Mouse (Mus musculus) hindbrain, embryonic 15.5 days (tissue): ENCODE data around the gene Arhgap1. TPM values are rescaled to one million over a fixed set of nuclear protein-coding genes. Genes with fewer than 3 reads are reported as not detected.

ENCODE experiments used
- ATAC-seq: fragments of 200-750 bp; cut with Nextera tagmentation; 2 replicates; pipeline ENCODE4 v1.8.0; 2017; ENCODE audit warnings: low read depth, moderate number of reproducible peaks, moderate TSS enrichment; ENCODE audit not compliant: low FRiP score
- H3K27ac ChIP-seq: fragments of 300-500 bp; sonication (generic); replicated peaks from 2 replicates; pipeline ENCODE4 v1.5.1; 2015; ENCODE audit warnings: mild to moderate bottlenecking, inconsistent platforms
- H3K27me3 ChIP-seq: fragments of 300-500 bp; sonication (generic); 2 replicates; pipeline ENCODE4 v1.6.1; 2015; ENCODE audit warnings: control low read depth, inconsistent platforms
- H3K36me3 ChIP-seq: fragments of 300-500 bp; sonication (generic); 2 replicates; pipeline ENCODE4 v1.6.1; 2015; ENCODE audit warnings: control low read depth, inconsistent platforms
- H3K4me1 ChIP-seq: fragments of 300-500 bp; sonication (generic); replicated peaks from 2 replicates; pipeline ENCODE4 v1.6.1; 2015; ENCODE audit warnings: control low read depth, inconsistent platforms
- H3K4me2 ChIP-seq: fragments of 300-500 bp; sonication (generic); 2 replicates; pipeline ENCODE4 v1.6.1; 2015; ENCODE audit warnings: moderate library complexity, mild to moderate bottlenecking, inconsistent platforms
- H3K4me3 ChIP-seq: fragments of 300-500 bp; sonication (generic); 2 replicates; pipeline ENCODE4 v1.5.1; 2015; ENCODE audit warnings: mild to moderate bottlenecking, inconsistent platforms
- H3K9ac ChIP-seq: fragments of 300-500 bp; sonication (generic); 2 replicates; pipeline ENCODE4 v1.6.1; 2015; ENCODE audit warnings: inconsistent platforms
- H3K9me3 ChIP-seq: fragments of 300-500 bp; sonication (generic); 2 replicates; pipeline ENCODE4 v1.6.1; 2016; ENCODE audit warnings: control low read depth, inconsistent platforms
- WGBS: fragments of 180-500 bp; shearing (Covaris S2); methylation state at CpG from one replicate; pipeline ENCODE4 v1.1.7; 2015; 5-methylcytosine and 5-hydroxymethylcytosine counted together
- polyA plus RNA-seq: library from polyadenylated mRNA; unstranded; fragments of >200 nt; fragmentation: Nextera tagmentation; extraction: Ambion mirVana; gene quantifications from 2 replicates; pipeline ENCODE4 v1.2.1, GENCODE M21; 2015

Gene Arhgap1
- polyA plus RNA-seq, 1 experiment from 2014 or later: 93.4 TPM

DNA sequence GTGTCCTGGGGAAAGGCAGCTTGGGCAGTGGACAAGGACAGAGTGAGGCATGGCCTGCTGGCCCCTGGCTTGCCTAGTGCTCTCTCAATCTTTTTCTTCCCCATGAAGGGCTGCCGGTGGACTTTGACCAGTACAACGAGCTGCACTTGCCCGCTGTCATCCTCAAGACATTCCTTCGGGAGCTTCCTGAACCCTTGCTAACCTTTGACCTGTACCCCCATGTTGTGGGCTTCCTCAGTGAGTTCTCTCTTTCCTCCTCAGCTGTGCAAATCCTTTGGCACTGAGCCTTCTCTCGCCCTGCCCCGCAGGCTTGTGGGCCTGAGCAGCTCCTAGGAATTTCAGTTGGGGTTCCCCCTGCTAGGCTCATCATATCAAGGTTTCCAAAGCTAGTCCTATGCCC, 20.4 kb downstream of the Arhgap1 start:
- Histone ChIP-seq H3K36me3 (peaks cover 82% of the 10 kb centered on the region), H3K4me2 (no peak overlapping the region), H3K4me1 (no peaks in the 10 kb centered on the region), H3K27ac (no peak overlapping the region), H3K9ac (no peak overlapping the region), H3K9me3 (no peaks in the 10 kb centered on the region), H3K4me3 (no peak overlapping the region), H3K27me3 (no peaks in the 10 kb centered on the region)
- WGBS: 90% methylated on average over 6 of the region's 6 CpGs
- no peak for ATAC-seq

DNA sequence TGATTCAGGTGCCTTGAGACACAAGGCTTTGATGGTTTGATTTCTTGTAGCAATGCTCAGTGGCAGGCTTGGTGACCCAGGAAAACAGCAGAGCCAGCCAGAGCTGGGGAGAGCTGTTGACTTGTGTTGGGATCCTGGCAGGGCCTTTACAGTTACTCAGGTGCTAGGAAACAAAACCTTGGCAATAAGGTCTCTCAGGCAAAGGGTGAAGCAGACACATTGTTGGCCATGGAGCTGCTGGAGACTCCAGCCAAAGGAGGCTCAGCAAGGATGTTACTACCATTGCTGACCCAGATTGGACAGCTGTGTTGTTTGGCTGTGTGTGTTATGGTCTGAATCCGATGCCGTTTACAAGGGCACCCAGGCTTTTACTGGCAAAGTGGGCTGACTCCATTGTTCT, 23.9 kb downstream of the Arhgap1 start:
- Histone ChIP-seq H3K4me3 (no peak overlapping the region), H3K36me3 (peaks cover 81% of the 10 kb centered on the region), H3K27ac (no peak overlapping the region), H3K9me3 (no peaks in the 10 kb centered on the region), H3K4me1 (no peaks in the 10 kb centered on the region), H3K27me3 (no peaks in the 10 kb centered on the region), H3K9ac (no peak overlapping the region), H3K4me2 (no peak overlapping the region)
- ATAC-seq: no peak
- 84% methylated on average over 2 of the region's 2 CpGs for WGBS

- Histone ChIP-seq H3K4me2 (no peak overlapping the region), H3K4me1 (no peaks in the 10 kb centered on the region), H3K36me3 (peaks cover 79% of the 10 kb centered on the region), H3K9ac (no peak overlapping the region), H3K27ac (no peak overlapping the region), H3K27me3 (no peaks in the 10 kb centered on the region), H3K9me3 (no peaks in the 10 kb centered on the region), H3K4me3 (no peak overlapping the region)
- 85% methylated on average over 5 of the region's 5 CpGs for WGBS
- ATAC-seq: no peak
Observed at GRCm38 (mm10) chr2:91674895-91675294, 25.2 kb downstream of the Arhgap1 start.

GRCm38 (mm10) chr2:91676420-91676819, 26.8 kb downstream of the Arhgap1 start:
- WGBS: 93% methylated on average over 2 of the region's 2 CpGs
- no peak overlapping the region for H3K27ac ChIP-seq
- H3K4me2 ChIP-seq: no peak overlapping the region
- H3K27me3 ChIP-seq: no peaks in the 10 kb centered on the region
- H3K4me1 ChIP-seq: no peaks in the 10 kb centered on the region
- no peak for ATAC-seq
- H3K4me3 ChIP-seq: no peak overlapping the region
- peaks cover 75% of the 10 kb centered on the region for H3K36me3 ChIP-seq
- H3K9ac ChIP-seq: no peak overlapping the region
- no peaks in the 10 kb centered on the region for H3K9me3 ChIP-seq

- no peaks in the 10 kb centered on the region for H3K4me1 ChIP-seq
- H3K9me3 ChIP-seq: no peaks in the 10 kb centered on the region
- no peak overlapping the region for H3K4me3 ChIP-seq
- no peaks in the 10 kb centered on the region for H3K27me3 ChIP-seq
- no peak overlapping the region for H3K4me2 ChIP-seq
- peaks cover 72% of the 10 kb centered on the region for H3K36me3 ChIP-seq
- no peak overlapping the region for H3K9ac ChIP-seq
- ATAC-seq: no peak
- H3K27ac ChIP-seq: no peak overlapping the region
Observed at GRCm38 (mm10) chr2:91676961-91677360, 27.3 kb downstream of the Arhgap1 start.

- 62% methylated on average over 4 of the region's 4 CpGs for WGBS
- H3K36me3 ChIP-seq: peaks cover 61% of the 10 kb centered on the region
- ATAC-seq: no peak
Observed at GRCm38 (mm10) chr2:91682850-91683249, 33.2 kb downstream of the Arhgap1 start.

GRCm38 (mm10) chr2:91683919-91684318, 34.3 kb downstream of the Arhgap1 start:
- peaks cover 53% of the 10 kb centered on the region for H3K36me3 ChIP-seq
- no peak overlapping the region for H3K27ac ChIP-seq
- H3K4me3 ChIP-seq: no peak overlapping the region
- H3K9me3 ChIP-seq: no peaks in the 10 kb centered on the region
- WGBS: 81% methylated on average over 8 of the region's 8 CpGs
- ATAC-seq: no peak
- H3K4me2 ChIP-seq: no peak overlapping the region
- H3K4me1 ChIP-seq: no peaks in the 10 kb centered on the region
- no peak overlapping the region for H3K9ac ChIP-seq
- H3K27me3 ChIP-seq: no peaks in the 10 kb centered on the region

More at GRCm38 (mm10) chr2:91682850-91683249, 33.2 kb downstream of the Arhgap1 start:
- no peak overlapping the region for H3K4me2 ChIP-seq
- no peak overlapping the region for H3K27ac ChIP-seq
- no peak overlapping the region for H3K4me3 ChIP-seq
- no peak overlapping the region for H3K9ac ChIP-seq
- H3K9me3 ChIP-seq: no peaks in the 10 kb centered on the region
- H3K27me3 ChIP-seq: no peaks in the 10 kb centered on the region
- no peaks in the 10 kb centered on the region for H3K4me1 ChIP-seq

- Histone ChIP-seq H3K9ac (no peak overlapping the region), H3K4me1 (no peaks in the 10 kb centered on the region), H3K4me2 (no peak overlapping the region), H3K27ac (no peak overlapping the region), H3K27me3 (no peaks in the 10 kb centered on the region), H3K4me3 (no peak overlapping the region), H3K9me3 (no peaks in the 10 kb centered on the region), H3K36me3 (peaks cover 46% of the 10 kb centered on the region)
- ATAC-seq: no peak
- 85% methylated on average over 7 of the region's 7 CpGs for WGBS
Observed at GRCm38 (mm10) chr2:91689452-91689851, 39.8 kb downstream of the Arhgap1 start.

- Histone ChIP-seq H3K4me2 (no peak overlapping the region), H3K4me3 (no peak overlapping the region), H3K27me3 (no peaks in the 10 kb centered on the region), H3K27ac (no peak overlapping the region), H3K36me3 (peaks cover 14% of the 10 kb centered on the region; the same call in 1 of the 2 replicates), H3K9ac (no peak overlapping the region), H3K4me1 (no peaks in the 10 kb centered on the region), H3K9me3 (no peaks in the 10 kb centered on the region)
- WGBS: 92% methylated on average over 10 of the region's 10 CpGs
- no peak for ATAC-seq
Observed at GRCm38 (mm10) chr2:91695436-91696224, 46.0 kb downstream of the Arhgap1 start.

GRCm38 (mm10) chr2:91696225-91696590, 46.5 kb downstream of the Arhgap1 start:
- no peak overlapping the region for H3K4me2 ChIP-seq
- H3K9ac ChIP-seq: no peak overlapping the region
- no peaks in the 10 kb centered on the region for H3K27me3 ChIP-seq
- H3K36me3 ChIP-seq: peaks cover 14% of the 10 kb centered on the region; the same call in 1 of the 2 replicates
- no peak overlapping the region for H3K4me3 ChIP-seq
- no peaks in the 10 kb centered on the region for H3K4me1 ChIP-seq
- no peaks in the 10 kb centered on the region for H3K9me3 ChIP-seq
- 83% methylated on average over 1 of the region's 1 CpGs for WGBS
- ATAC-seq: no peak
- H3K27ac ChIP-seq: no peak overlapping the region

GRCm38 (mm10) chr2:91699225-91699624, 49.6 kb downstream of the Arhgap1 start:
- WGBS: 74% methylated on average over 1 of the region's 1 CpGs
- Histone ChIP-seq H3K4me3 (no peak overlapping the region), H3K9me3 (no peaks in the 10 kb centered on the region), H3K4me2 (no peak overlapping the region), H3K4me1 (no peaks in the 10 kb centered on the region), H3K36me3 (peaks cover 4% of the 10 kb centered on the region; the same call in 1 of the 2 replicates), H3K27ac (no peak overlapping the region), H3K27me3 (no peaks in the 10 kb centered on the region), H3K9ac (no peak overlapping the region)
- no peak for ATAC-seq

- H3K9ac ChIP-seq: no peak overlapping the region
- no peak overlapping the region for H3K27ac ChIP-seq
- H3K4me3 ChIP-seq: no peak overlapping the region
- H3K4me1 ChIP-seq: no peaks in the 10 kb centered on the region
- no peaks in the 10 kb centered on the region for H3K36me3 ChIP-seq
- ATAC-seq: no peak
- WGBS: 94% methylated on average over 2 of the region's 2 CpGs
- H3K27me3 ChIP-seq: no peaks in the 10 kb centered on the region
- no peak overlapping the region for H3K4me2 ChIP-seq
- H3K9me3 ChIP-seq: no peaks in the 10 kb centered on the region
Observed at GRCm38 (mm10) chr2:91701366-91701765, 51.7 kb downstream of the Arhgap1 start.

DNA sequence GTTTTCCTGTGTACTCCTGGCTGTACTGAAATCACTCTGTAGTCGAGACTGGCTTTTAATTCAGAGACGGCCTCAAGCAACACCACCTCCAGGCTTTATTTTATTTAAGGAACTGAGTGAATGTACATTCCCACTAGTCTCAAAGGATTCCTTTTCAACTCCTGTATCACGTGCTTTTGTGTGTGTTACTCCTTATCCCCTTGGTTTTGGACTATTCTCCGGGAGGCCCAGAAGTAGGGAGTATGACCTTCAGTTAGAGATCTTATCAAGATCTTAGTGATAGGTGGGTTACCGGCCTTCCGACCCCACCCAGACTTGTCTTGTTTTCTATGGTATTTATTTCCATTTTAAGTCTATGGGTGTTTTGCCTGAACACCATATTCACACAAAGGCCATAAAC, 56.1 kb downstream of the Arhgap1 start:
- no peak overlapping the region for H3K9ac ChIP-seq
- H3K27me3 ChIP-seq: no peaks in the 10 kb centered on the region
- no peaks in the 10 kb centered on the region for H3K9me3 ChIP-seq
- no peaks in the 10 kb centered on the region for H3K36me3 ChIP-seq
- H3K4me1 ChIP-seq: peaks cover 11% of the 10 kb centered on the region
- WGBS: 90% methylated on average over 6 of the region's 6 CpGs
- ATAC-seq: no peak
- no peak overlapping the region for H3K4me2 ChIP-seq
- H3K27ac ChIP-seq: no peak overlapping the region
- H3K4me3 ChIP-seq: no peak overlapping the region
